Mouse (Mus musculus): ENCODE measurements around the gene Dnajc5g.
A peak's percentile ranks its signal among the peaks of the same experiment; 100 is the strongest.

Dnajc5g gene

GRCm38 (mm10) chr5:31108000-31108490 lies 2.0 kb downstream of the Dnajc5g start, which contains the start of gene Slc30a3:
Gene Slc30a3, minus strand, starts transcription at chr5:31108237.
- no peak for DNase-seq (ENCODE audit: low spot score)

- no peak for DNase-seq (ENCODE audit: low spot score)
Observed at GRCm38 (mm10) chr5:31110781-31111180, 4.7 kb downstream of the Dnajc5g start.

GRCm38 (mm10) chr5:31116354-31116753 lies 10.3 kb downstream of the Dnajc5g start, which contains the start of gene Trim54:
Gene Trim54, plus strand, starts transcription at chr5:31116712.
- DNase-seq (ENCODE audit: low spot score), result no peak

GRCm38 (mm10) chr5:31116912-31117311 lies 10.8 kb downstream of the Dnajc5g start:
- no peak for DNase-seq (ENCODE audit: low spot score)

GRCm38 (mm10) chr5:31121111-31121510 lies 15.0 kb downstream of the Dnajc5g start:
- DNase-seq (ENCODE audit: low spot score), result no peak

GRCm38 (mm10) chr5:31123481-31123880 lies 17.4 kb downstream of the Dnajc5g start:
- DNase-seq (ENCODE audit: low spot score), result no peak

GRCm38 (mm10) chr5:31126050-31126449 lies 20.0 kb downstream of the Dnajc5g start:
- no peak for DNase-seq (ENCODE audit: low spot score)

- no peak for DNase-seq (ENCODE audit: low spot score)
Observed at GRCm38 (mm10) chr5:31136730-31137424, 30.8 kb downstream of the Dnajc5g start.

GRCm38 (mm10) chr5:31137658-31138057 lies 31.6 kb downstream of the Dnajc5g start:
- no peak for DNase-seq (ENCODE audit: low spot score)

GRCm38 (mm10) chr5:31138241-31138967 lies 32.3 kb downstream of the Dnajc5g start, which contains the start of gene Ucn:
Gene Ucn, minus strand, starts transcription at chr5:31138829.
- DNase-seq (ENCODE audit: low spot score), result no peak

GRCm38 (mm10) chr5:31138968-31139425 lies 32.9 kb downstream of the Dnajc5g start:
- no peak for DNase-seq (ENCODE audit: low spot score)

GRCm38 (mm10) chr5:31149781-31150180 lies 43.7 kb downstream of the Dnajc5g start:
- DNase-seq (ENCODE audit: low spot score), result no peak

GRCm38 (mm10) chr5:31151746-31152145 lies 45.7 kb downstream of the Dnajc5g start:
- DNase-seq (ENCODE audit: low spot score), result no peak

GRCm38 (mm10) chr5:31153516-31154151 lies 47.5 kb downstream of the Dnajc5g start:
- no peak for DNase-seq (ENCODE audit: low spot score)

- DNase-seq (ENCODE audit: low spot score), result peak; percentile 58
Observed at GRCm38 (mm10) chr5:31154152-31154553, 48.1 kb downstream of the Dnajc5g start, which contains the start of gene Mpv17. Gene Mpv17, minus strand, starts transcription at chr5:31154251.
